16 mouse cellular contexts compared by ENCODE assay signal in genomic region chr16:93150451-93150850, GRCm38 (mm10).
DNase-seq lines count a peak whose midpoint lies in the region; ATAC-seq and TF ChIP-seq lines count a peak whose summit lies in the region.
"Had no signal": no experiment of that assay in that cellular context is flagged by ENCODE, and none has a peak within 500 bp of the region (broad histone marks: within the 10 kb centered on the region; RNA-seq: fewer than 3 reads in every experiment).

No protein-coding gene starts in this region.

- intact Hi-C loops in gastrocnemius, postnatal 36 days (cut with DNase I): no loop called here

- no peak overlapping the region for H3K9ac ChIP-seq in hindbrain, embryonic 14.5 days
- no peak overlapping the region for H3K9ac ChIP-seq in hindbrain, embryonic 12.5 days
- no peak overlapping the region for H3K9ac ChIP-seq in embryonic facial prominence, embryonic 14.5 days (ENCODE audit: low read depth, low read length)
- H3K9ac ChIP-seq: limb, embryonic 15.5 days; stomach, embryonic 15.5 days had no signal

- TF ChIP-seq CTCF in olfactory bulb, adult 2 months (IDR thresholded peaks at IDR 0.05; ENCODE audit: insufficient read depth, low read depth, low read length): no peak

- no peak overlapping the region for H3K4me3 ChIP-seq in hindbrain, embryonic 14.5 days (replicated peaks; ENCODE audit: low read length)
- H3K4me3 ChIP-seq in hindbrain, embryonic 12.5 days: no peak overlapping the region
- H3K4me3 ChIP-seq in embryonic facial prominence, embryonic 14.5 days (ENCODE audit: low read depth, low read length): no peak overlapping the region
- H3K4me3 ChIP-seq in olfactory bulb, adult 2 months (ENCODE audit: insufficient read depth, low read depth, low read length): peak overlapping the region; percentile 24
- H3K4me3 ChIP-seq: erythroblast, embryonic 14.5 days; limb, embryonic 15.5 days; stomach, embryonic 15.5 days had no signal

- 65% methylated on average over 12 of the region's 12 CpGs for WGBS in hindbrain, embryonic 14.5 days
- WGBS in hindbrain, embryonic 12.5 days: 68% methylated on average over 12 of the region's 12 CpGs
- 62% methylated on average over 12 of the region's 12 CpGs for WGBS in embryonic facial prominence, embryonic 14.5 days
- WGBS in olfactory bulb, adult 2 months: 25% methylated on average over 12 of the region's 12 CpGs

- no peaks in the 10 kb centered on the region for H3K36me3 ChIP-seq in hindbrain, embryonic 14.5 days (replicated peaks; ENCODE audit: control insufficient read depth, insufficient read depth)
- no peaks in the 10 kb centered on the region for H3K36me3 ChIP-seq in hindbrain, embryonic 12.5 days
- H3K36me3 ChIP-seq in embryonic facial prominence, embryonic 14.5 days (ENCODE audit: control insufficient read depth, insufficient read depth, low read length): no peaks in the 10 kb centered on the region
- H3K36me3 ChIP-seq: limb, embryonic 15.5 days; stomach, embryonic 15.5 days had no signal

- peak overlapping the region; percentile 19; the same call in 1 of the 2 replicates for H3K4me2 ChIP-seq in hindbrain, embryonic 14.5 days (replicated peaks)
- no peak overlapping the region for H3K4me2 ChIP-seq in hindbrain, embryonic 12.5 days (replicated peaks)
- no peak overlapping the region for H3K4me2 ChIP-seq in embryonic facial prominence, embryonic 14.5 days (ENCODE audit: low read depth, low read length)
- H3K4me2 ChIP-seq: limb, embryonic 15.5 days; stomach, embryonic 15.5 days had no signal

- no peaks in the 10 kb centered on the region for H3K9me3 ChIP-seq in hindbrain, embryonic 14.5 days (ENCODE audit: control insufficient read depth, low read length)
- no peaks in the 10 kb centered on the region for H3K9me3 ChIP-seq in hindbrain, embryonic 12.5 days (replicated peaks)
- no peaks in the 10 kb centered on the region for H3K9me3 ChIP-seq in embryonic facial prominence, embryonic 14.5 days (ENCODE audit: control insufficient read depth, low read length)
- H3K9me3 ChIP-seq: limb, embryonic 15.5 days; stomach, embryonic 15.5 days had no signal

- DNase-seq in hindbrain, embryonic 14.5 days (ENCODE audit: low spot score): no peak
- DNase-seq in right cerebral cortex, adult 2 months (ENCODE audit: low spot score in 2 of 2): peak; percentile 29 to 32
- DNase-seq in right cerebral cortex, postnatal 4 days: no peak
- peak; percentile 27 for DNase-seq in embryonic facial prominence, embryonic 14.5 days (ENCODE audit: low spot score)
- no peak for DNase-seq in heart, adult 8-10 months (ENCODE audit: low spot score)
- no peak for DNase-seq in gastrocnemius, postnatal 36 days
- DNase-seq: cerebellum, adult 8-10 months; gastrocnemius, postnatal 25 days; heart, postnatal 10 days; kidney, postnatal 36 days had no signal

- H3K27ac ChIP-seq in hindbrain, embryonic 14.5 days: no peak overlapping the region
- H3K27ac ChIP-seq in hindbrain, embryonic 12.5 days: no peak overlapping the region
- H3K27ac ChIP-seq in embryonic facial prominence, embryonic 14.5 days (replicated peaks; ENCODE audit: low read depth, low read length): no peak overlapping the region
- peak overlapping the region; percentile 88 for H3K27ac ChIP-seq in olfactory bulb, adult 2 months (ENCODE audit: insufficient read depth, low read depth, low read length)
- H3K27ac ChIP-seq: limb, embryonic 15.5 days; stomach, embryonic 15.5 days had no signal

- no peak for TF ChIP-seq POLR2A in olfactory bulb, adult 2 months (IDR thresholded peaks at IDR 0.05; ENCODE audit: insufficient read depth, low read depth, low read length)

- H3K27me3 ChIP-seq in hindbrain, embryonic 14.5 days (ENCODE audit: control insufficient read depth, insufficient read depth, low read length): no peaks in the 10 kb centered on the region
- H3K27me3 ChIP-seq in hindbrain, embryonic 12.5 days: no peaks in the 10 kb centered on the region
- no peaks in the 10 kb centered on the region for H3K27me3 ChIP-seq in embryonic facial prominence, embryonic 14.5 days (replicated peaks; ENCODE audit: control insufficient read depth, insufficient read depth, low read length)
- H3K27me3 ChIP-seq: CH12.LX; limb, embryonic 15.5 days; stomach, embryonic 15.5 days had no signal

- no peaks in the 10 kb centered on the region for H3K4me1 ChIP-seq in hindbrain, embryonic 14.5 days (replicated peaks; ENCODE audit: control insufficient read depth, insufficient read depth, low read length)
- H3K4me1 ChIP-seq in hindbrain, embryonic 12.5 days: no peaks in the 10 kb centered on the region
- peaks cover 14% of the 10 kb centered on the region for H3K4me1 ChIP-seq in embryonic facial prominence, embryonic 14.5 days (ENCODE audit: control insufficient read depth, insufficient read depth, low read length)
- H3K4me1 ChIP-seq in olfactory bulb, adult 2 months (ENCODE audit: control insufficient read depth, insufficient read depth, low read length): peaks cover 9% of the 10 kb centered on the region
- H3K4me1 ChIP-seq: stomach, embryonic 15.5 days had no signal

- no peak for ATAC-seq in hindbrain, embryonic 14.5 days (ENCODE audit: low FRiP score)
- ATAC-seq in hindbrain, embryonic 12.5 days (ENCODE audit: low FRiP score): no peak
- ATAC-seq in embryonic facial prominence, embryonic 14.5 days (ENCODE audit: low read depth): no peak

Comparison
In these comparisons a context has a peak if more than half of its experiments do, and no peak if none do; other contexts are left out.
1. DNase-seq: peak in right cerebral cortex, adult 2 months (2 of 2) and embryonic facial prominence, embryonic 14.5 days (single experiment); none in hindbrain, embryonic 14.5 days (single experiment), right cerebral cortex, postnatal 4 days (single experiment), heart, adult 8-10 months (single experiment) and gastrocnemius, postnatal 36 days (0 of 2).